Mouse (Mus musculus) left cerebral cortex, postnatal 36 days (tissue): ENCODE measurements around the gene Prg2. TPM values are rescaled to one million over a fixed set of nuclear protein-coding genes. Genes with fewer than 3 reads are reported as not detected.

ENCODE experiments used
- DNase-seq, 2 experiments: peaks; one replicate each; pipeline ENCODE4 v3.0.0; 2021 to 2022; ENCODE audit warnings: low spot score in 2 of 2, mixed read lengths in 1 of 2
- intact Hi-C: fragments of 180-260 bp; cut with DNase I; formaldehyde crosslinking; loops from one replicate; pipeline ENCODE4 v1.15.1; 2025
- total RNA-seq, 2 experiments: library from RNA; stranded (reverse); gene quantifications; 2 replicates each; pipeline ENCODE4 v1.2.3; 2021

Gene Prg2
- total RNA-seq: not detected

DNA sequence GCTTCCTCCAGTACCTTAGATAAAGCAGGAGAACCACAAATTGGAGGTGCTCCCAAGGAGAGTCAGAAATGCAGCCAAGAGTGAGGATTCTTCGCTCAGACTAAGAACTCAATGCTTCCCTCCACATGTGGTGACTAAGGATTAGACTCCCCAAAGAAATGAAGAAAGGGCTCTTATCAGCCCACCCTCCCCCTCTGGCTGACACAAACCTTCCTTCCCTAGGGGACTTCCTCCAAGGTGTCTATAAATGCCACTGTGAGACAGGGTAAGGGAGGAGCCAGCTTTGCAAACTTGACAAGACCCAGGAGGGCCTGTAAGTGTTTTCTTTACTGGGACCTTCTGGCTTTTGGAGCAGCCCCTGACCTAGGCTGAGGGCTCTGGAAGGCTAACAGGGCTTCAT lies at the start of gene Prg2:
Gene Prg2 (plus strand): TSS at position 274 of the 400 bp plus-strand sequence.
- no peak for DNase-seq
- intact Hi-C loops: no loop called here

DNA sequence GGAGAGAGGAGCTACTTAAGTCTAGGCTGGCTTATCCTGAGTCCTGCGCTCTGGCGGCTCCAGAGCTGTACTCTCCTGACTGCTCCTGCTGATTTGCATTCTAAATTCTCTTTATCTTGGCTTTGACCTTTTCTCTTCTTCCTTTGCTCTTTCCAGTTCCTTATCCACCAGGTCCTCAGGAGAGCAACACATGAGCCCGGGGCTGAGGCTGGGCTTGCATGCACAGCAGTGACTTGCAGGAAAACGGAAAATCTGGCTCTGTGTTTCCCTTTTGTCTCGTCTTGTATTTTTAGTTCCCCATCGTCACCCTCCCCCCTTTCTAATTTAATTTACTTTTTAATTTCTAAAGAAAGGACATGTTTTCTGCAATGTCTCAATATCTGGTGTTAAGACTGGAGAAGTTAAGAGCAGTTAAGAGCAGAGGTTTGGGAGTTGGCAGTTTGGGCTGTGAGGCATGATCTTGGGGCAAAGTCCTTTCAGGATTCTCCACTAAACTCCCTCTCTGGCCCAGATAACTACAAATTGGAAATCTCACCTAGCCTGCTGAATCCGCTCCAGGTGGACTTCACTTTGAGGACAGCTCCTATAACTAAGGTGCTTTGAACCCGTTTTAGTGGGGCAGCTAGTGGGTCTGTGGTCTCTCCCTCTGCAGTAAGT lies 46.1 kb upstream of the Prg2 start:
- intact Hi-C loops: no loop called here
- DNase-seq: no peak

DNA sequence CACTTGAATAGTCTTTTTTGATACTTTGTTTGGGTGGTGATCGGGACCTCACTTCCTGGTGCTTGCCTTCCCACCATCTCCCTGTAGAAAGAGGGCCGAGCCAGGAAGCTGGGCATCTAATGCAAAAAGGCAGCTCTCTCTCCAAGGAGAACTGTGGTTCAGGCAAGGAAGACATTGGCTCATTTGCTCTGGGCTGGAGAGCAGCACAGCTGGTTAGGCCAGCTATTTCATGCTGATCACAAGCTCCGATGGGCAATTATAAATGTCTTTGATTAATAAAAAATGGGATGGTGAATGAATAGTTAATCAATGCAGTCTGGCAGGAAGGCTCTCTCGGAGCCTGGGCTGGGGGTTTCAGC lies 45.6 kb upstream of the Prg2 start:
- DNase-seq: no peak
- intact Hi-C loops: no loop called here

DNA sequence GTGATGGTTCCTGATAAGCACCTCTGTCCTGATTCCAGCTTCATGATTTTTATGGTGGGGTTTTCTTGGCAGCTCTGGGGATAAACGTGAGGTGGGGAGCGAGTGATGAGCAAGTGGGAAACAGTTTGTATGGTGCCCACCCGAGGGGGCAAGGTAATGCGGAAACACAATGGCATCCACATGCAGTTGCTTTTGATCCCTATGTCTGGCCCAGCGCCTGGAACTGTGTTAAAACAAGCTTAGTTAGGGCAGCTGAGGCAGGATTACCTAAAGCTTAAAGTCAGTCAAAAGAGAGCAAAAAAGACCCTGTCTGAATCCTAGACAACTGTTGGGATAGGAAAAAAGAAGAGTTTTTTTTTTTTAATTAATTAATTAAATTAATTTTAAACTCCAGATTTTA lies 45.2 kb upstream of the Prg2 start:
- no peak for DNase-seq
- intact Hi-C loops: no loop called here

DNA sequence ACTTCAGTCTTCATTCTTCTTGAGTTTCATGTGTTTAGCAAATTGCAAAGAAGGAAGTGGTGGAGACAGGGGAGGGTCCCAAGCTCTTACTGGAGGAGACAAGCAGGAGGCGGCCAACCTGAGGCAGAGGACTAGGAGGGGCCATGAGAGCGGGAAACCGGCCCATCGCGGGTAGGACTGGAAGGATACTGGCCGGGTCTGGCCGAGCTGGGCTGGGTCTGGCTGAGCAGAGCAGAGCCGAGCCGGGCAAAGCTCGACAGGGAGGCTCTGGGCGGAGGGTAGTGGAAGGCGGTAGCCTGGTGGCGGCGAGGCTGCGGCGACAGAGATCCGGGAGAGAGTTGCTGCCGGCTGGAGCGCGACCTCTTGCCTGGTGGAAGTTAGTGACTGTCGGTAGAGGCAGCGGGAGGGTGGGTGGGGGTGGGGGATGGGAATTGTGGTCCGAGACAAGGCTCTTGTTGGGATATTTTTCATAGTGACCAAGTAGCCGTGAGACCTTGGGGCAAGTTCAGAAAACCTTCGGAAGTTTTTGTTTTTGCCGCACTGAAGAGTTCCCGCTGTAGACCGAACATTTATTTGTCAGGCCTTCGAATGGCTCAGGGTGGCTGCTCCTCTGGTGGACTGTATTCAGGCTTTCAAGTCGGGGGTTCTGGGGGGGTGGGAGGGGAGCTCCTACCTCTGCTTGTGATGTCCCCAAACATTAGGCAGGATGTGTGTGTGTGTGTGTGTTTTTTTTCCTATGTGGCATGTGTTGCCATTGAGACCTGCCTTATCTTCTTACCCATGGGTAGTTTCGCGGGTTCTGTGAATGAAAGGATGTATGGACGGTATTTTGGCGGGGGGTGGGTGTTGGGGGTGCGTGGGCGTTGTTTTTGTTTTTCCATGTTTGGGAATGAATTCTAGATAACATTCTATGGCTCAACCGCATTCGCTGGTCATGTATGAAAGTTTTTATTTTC lies 43.5 kb upstream of the Prg2 start, which contains the start of gene Slc43a3:
Gene Slc43a3 (plus strand): TSS at position 106 of the 956 bp plus-strand sequence.
- intact Hi-C loops: no loop called here
- DNase-seq: peak in 1 of 2 experiments; percentile 14

DNA sequence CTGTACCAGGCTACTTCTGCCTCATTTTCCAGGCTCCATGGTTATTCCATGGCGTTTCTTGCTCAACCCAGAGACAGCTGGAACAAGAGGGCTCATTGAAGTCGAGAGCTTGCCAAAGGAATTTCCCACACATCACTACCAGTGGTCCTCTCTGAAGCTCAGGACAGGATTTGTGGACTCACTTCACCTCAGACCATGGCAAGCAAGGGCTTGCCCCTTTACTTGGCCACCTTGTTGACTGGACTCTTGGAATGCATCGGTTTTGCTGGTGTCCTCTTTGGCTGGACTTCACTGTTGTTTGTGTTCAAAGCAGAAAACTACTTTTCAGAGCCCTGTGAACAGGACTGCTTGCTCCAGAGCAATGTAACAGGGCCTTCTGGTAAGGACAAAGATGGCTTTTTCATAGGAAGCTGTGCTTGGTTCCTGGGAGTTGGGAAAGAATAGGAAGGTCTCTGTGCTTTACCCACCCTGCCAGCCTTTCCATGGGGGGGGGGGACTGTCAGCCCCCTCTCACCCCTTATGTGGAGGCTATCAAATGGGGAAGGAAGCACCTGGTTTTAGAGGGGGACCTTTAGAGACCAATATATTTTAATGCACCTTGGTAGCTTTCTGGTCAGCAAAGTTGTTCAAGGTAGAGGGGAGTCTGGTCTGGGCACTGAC lies 42.6 kb upstream of the Prg2 start:
- intact Hi-C loops: no loop called here
- DNase-seq: no peak

DNA sequence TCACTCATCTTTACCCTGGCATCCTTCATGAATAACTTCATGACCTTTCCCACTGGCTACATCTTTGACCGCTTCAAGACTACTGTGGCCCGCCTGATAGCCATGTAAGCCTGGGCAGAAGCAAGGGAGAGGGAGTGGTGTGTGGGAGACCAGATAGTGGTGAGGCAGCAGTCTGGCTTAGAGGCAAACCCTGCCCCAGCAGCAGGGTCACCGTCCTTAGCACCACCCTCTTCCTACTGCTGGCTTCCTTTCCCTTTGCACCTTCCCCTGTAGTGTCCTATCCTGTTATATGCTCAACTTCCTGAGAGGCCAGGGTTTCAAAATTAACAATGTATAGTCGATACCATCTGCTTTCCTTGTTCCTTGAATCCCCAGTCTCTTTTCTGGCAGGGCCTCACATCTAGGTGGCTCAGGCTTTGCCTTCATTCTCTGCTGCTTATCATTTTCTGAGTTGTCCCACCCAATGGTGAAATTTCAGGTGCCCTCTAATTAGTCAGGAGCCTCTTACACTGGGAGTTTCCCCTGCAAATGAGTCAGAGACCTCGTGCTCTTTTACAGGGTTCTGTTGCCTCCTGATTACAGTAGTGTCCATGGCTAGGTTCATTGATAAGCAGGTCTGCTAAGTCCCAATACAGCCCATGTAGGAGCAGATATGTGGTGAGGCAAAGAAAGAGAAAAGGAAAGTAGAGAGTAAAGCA lies 41.9 kb upstream of the Prg2 start:
- intact Hi-C loops: no loop called here
- no peak for DNase-seq

DNA sequence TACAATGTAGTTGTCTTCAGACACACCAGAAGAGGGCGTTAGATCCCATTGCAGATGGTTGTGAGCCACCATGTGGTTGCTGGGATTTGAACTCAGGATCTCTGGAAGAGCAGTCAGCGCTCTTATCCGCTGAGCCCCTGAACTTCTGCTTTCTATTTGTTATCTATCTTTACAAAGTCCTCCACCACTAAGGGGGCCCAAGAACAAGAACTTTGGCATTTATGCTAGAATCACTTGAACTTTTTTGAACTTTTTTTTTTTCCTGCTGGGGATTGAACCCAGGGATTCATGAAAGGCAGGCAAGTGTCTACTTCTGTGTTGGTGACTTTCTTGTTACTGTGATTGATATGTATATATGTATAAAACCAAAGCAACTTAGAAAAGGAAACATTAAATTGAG lies 41.0 kb upstream of the Prg2 start:
- intact Hi-C loops: no loop called here
- no peak for DNase-seq

DNA sequence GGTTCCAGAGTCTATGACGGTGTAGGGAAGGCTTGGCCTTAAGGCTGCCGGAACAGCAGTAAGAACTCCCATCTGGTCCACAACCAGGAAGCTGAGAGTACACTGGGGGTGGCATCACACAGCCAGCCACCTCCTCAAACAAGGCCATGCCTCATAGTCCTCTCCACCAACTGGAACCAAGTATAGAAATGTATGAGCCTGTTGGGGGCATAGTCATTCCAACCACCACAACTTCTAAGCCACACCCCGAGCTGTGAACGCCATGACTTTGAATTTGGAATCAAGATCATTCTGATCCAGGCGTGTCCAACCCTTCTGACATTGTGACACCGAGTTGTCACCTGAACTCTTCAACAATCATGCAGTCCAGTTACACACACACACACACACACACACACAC lies 40.5 kb upstream of the Prg2 start:
- DNase-seq: no peak
- intact Hi-C loops: no loop called here

DNA sequence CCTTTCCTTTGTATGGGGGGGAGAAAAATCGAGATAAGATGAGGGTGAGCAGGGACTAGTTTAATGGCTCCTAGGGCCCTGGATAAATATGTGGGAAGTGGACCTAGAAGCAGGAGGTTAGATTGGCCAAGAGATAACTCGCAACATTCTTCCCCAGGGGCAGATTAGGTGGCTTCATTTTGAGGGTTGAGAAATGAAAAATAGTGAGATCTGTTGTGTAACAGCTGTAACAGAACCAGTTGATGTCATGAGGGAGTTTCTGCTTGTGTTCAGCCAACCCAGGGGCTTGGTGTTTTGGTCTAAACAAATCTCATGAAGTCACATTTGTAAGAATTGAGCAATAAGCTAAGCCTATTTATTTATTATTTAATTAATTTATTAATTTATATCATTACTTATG lies 38.9 kb upstream of the Prg2 start:
- intact Hi-C loops: no loop called here
- DNase-seq: no peak

DNA sequence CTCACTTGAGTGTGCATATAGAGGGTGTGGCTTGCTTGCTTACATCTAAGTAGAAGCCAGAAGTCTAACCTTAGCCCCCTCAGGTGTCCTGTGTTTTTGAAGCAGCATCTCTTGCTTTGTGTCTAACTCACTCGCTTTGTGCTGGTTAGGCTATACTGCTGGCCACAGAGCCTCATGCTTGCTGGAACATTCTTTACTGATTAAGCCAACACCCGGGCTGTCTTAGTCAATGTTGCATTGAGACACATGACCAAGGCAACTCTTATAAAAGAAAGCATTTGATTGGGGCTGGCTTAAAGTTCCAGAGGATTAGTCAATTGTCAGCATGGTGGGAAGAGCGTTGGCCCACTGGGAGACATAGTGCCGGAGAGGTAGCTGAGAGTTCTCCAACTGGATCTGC lies 38.5 kb upstream of the Prg2 start:
- intact Hi-C loops: no loop called here
- DNase-seq: no peak

DNA sequence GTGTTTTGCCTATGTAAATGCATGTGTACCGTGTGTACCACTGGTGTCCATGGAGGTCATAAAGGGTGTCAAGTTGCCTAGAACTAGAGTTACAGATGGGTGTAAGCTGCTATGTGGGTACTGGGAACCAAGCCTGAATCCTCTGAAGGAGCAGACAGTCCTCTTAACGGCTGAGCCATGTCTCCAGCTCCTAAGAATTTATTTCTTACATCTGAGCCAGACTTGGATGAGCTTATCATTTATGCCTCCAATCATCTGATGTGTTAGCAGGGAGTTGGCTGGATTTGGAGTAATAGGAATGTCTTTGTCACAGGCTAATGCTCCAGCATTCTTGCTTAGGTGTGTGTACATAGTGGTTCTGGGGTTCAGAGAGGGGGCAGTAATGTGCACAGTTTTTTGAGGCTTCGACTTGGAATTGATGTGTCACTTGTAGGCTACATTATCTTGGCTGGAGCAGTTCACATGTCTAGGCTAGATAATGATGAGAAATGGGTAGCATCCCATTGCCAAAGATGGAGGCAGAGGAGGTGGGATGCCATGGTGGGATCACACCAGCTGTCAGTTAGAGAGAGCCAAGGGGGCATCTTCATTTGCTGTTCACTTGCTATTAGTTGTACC lies 33.0 kb upstream of the Prg2 start:
- intact Hi-C loops: no loop called here
- no peak for DNase-seq

DNA sequence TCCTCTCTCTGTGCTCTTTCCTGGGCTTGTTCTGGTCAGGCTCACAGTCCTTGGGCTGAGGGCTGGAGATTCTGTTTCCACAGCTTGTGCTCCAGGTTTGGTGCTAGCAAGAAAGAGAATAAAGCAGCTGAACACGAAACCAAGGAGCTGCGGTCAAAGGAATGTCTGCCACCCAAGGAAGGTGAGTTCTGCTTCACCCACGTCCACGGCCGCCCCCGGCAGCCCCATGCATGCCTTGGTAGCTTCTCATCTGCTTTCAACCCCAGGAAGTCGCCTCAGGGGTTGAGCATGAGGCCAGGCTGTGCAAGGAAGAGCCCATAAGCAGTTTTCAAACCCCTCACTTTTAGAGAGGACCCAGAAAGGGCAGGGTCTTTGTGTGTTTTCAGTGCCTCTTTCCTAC lies 32.0 kb upstream of the Prg2 start:
- intact Hi-C loops: no loop called here
- no peak for DNase-seq

DNA sequence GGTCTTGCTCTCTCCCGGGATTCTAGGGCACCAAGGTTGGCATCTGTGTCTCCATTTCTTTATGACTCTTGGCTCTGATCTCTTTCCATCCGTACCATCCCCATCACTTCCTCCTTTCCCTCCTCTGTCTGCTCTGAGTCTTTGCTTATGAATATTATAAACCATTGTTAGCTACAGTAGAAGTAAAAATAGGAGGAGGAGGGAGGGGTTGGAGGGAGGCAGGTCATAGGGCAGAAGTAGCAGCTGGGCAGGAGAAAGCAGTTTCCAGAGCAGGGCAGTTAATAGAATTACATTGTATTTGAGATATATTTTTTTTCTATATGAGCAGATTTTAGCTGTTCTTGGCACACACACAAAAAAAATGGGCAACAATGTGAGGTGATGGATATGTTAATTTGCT lies 31.5 kb upstream of the Prg2 start:
- intact Hi-C loops: no loop called here
- no peak for DNase-seq

DNA sequence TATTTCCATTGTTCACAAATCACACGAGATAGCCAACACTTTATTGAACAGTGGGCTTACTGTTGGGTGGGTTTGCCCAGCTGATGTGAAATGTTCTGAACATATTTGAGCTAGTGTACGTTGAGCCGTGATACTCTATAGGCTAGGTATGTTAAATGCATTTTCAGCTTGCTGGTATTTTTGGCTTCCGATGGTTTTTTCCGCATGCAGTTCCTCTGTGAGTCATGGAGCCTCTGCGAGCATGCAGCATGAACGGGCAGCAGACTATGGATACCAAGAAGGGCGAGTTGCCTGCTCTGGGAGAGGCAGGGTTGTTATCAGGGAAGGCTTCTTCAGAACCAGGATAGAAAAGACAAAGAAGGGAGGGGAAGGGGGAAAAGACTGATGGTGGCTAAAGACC lies 29.2 kb upstream of the Prg2 start:
- intact Hi-C loops: loop anchor here (10.0 kb wide), 1 partner anchor 54 kb away; no protein-coding TSS in a partner anchor
- peak in 1 of 2 experiments; percentile 17 for DNase-seq

DNA sequence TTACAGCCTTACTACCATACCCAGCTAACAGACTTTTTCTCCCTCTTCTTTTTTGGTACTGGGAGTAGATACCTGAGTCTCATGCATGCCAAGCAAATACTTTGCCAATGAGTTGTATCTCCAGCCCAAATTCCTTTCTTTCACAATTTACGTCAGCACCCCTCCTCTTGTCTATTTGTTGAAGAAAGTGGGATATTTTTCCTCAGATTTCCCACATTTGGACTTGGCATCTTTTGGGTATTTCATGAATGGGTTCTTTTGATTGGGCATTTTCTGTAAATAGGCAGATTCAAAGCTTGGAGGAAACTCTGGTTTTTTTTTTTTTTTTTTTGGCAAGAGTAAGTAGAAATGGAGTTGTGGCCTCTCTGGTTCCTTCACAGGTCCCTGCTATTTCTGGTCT lies 28.0 kb upstream of the Prg2 start:
- intact Hi-C loops: loop anchor here (10.0 kb wide), 1 partner anchor 53 kb away; no protein-coding TSS in a partner anchor

DNA sequence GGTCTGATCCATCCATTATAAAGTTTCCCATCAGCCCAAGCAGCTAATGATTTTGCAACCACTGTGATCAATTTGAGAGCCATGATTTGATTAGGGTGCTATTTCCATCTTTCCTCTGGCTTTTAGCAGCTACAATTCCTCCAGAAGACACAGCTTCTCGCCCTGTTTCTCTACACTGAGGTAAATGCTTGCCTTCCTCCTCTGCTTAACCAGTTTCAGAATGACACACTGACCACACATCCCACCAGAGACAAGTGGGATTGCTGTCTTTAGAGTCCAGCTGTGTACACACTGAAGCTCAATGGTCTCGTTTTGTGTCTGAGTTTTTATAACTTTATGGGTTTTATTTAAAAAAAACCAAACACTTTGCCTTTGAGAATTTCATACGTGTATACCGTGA lies 27.6 kb upstream of the Prg2 start:
- intact Hi-C loops: loop anchor here (10.0 kb wide), 1 partner anchor 52 kb away; no protein-coding TSS in a partner anchor

More for the DNA sequence above, 28.0 kb upstream of the Prg2 start:
- DNase-seq: no peak

DNA sequence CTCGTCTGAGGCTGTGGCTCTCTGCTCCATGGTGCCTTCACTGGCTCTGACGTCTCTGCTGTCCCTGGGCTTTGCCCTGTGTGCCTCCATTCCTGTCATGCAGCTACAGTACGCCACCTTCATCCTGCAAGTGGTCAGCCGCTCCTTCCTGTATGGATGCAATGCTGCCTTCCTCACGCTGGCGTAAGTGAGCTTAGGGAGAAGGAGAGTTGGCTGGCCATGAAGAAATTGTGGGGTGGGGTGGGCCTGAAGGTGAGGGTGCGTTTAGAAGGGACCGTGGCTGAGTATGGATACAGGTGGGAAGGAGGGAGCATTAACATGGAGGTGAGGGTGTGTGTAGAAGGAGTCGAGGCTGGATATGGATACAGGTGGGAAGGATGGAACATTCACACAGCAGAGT lies 24.8 kb upstream of the Prg2 start:
- intact Hi-C loops: loop anchor here (10.0 kb wide), 1 partner anchor 49 kb away; no protein-coding TSS in a partner anchor
- DNase-seq: no peak

More for the DNA sequence above, 27.6 kb upstream of the Prg2 start:
- DNase-seq: no peak

DNA sequence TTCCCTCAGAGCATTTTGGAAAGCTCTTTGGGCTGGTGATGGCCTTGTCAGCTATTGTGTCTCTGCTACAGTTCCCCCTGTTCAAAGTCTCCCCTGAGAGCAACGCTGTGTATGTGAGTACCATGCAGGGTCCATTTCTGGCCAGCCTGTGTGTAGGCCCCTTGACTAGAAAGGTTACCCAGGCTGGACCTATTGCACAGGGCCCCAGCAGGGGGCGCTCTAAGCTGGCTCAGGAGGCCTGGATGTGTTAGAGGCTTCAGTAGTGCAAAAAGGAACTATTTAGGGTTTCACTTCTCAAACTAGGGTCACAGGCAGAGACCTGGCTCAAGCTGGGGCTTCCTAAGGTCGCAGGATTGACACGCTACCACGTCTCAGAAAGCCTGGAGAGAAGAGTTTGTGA lies 24.0 kb upstream of the Prg2 start:
- peak; percentile 32 to 39 for DNase-seq
- intact Hi-C loops: loop anchor here (10.0 kb wide), 1 partner anchor 49 kb away; no protein-coding TSS in a partner anchor
